Mouse (Mus musculus): Measurements from ENCODE around the gene Sympk. TPM values are rescaled to one million over a fixed set of nuclear protein-coding genes. Genes with fewer than 3 reads are reported as not detected.
A peak's percentile ranks its signal among the peaks of the same experiment; 100 is the strongest.

Gene Sympk
- polyA plus RNA-seq, 1 experiment from 2014 or later: 29.6 TPM

DNA sequence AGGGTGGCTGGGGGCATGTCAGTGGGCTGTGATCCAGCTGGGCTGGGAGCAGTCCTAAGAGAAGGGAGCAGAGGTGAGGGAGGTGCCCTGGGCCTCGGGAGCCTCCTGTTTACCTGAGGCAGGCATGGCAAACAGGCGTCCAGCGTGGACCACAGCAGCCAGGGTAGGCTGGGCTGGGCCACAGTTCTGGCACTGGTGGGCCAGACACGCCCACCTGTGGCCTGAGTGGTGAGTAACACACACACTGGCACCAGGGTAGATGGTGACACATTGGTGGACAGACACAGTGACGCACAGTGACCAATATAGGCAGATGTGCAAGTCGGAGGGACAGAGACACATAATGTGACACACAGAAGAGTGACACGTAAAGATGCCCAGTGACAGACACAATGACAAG lies 13.6 kb upstream of the Sympk start:
- no peaks in the 10 kb centered on the region for H3K9me3 ChIP-seq
- no peak for ATAC-seq

DNA sequence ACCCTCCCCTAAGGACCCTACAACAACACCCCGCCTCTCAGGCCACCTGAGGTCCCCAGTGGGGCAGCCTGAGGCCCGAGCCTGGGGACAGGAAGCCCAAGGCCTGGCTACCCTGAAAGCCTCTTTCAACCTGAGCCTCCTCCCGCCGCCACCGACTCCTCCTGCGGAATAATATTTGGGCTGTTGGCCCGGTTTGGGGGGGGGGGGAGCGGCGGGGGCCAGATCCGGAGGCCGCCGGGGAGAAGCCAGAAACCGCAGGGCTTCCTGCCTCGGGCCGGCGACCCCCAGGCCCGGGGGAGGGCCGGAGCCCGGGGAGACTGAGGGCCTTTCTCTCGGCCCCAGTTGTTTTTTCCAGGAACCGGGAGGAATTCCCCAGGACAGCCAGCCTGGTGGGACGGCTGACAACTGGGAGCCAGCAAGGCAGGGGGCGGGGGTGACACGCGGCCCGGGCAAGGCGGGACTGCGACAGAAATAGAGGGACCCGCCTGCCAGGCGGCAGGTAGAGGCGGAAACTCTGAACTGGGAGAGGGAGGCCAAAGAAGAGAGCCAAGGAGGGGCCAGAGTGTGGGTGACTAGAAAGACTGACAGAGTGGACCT lies 12.1 kb upstream of the Sympk start:
- no peaks in the 10 kb centered on the region for H3K36me3 ChIP-seq
- H3K9me3 ChIP-seq: no peaks in the 10 kb centered on the region
- peak overlapping the region; percentile 60 for H3K9ac ChIP-seq
- 5% methylated on average over 30 of the region's 31 CpGs for WGBS
- peak overlapping the region; percentile 82 for H3K27ac ChIP-seq
- peak overlapping the region; percentile 35 for H3K4me3 ChIP-seq (replicated peaks)
- H3K4me1 ChIP-seq (replicated peaks): peaks cover 35% of the 10 kb centered on the region
- peak overlapping the region; percentile 78 for H3K4me2 ChIP-seq (replicated peaks)
- no peaks in the 10 kb centered on the region for H3K27me3 ChIP-seq (replicated peaks)
- ATAC-seq: peak; percentile 58

More for the DNA sequence above, 13.6 kb upstream of the Sympk start:
- Histone ChIP-seq H3K9ac (no peak overlapping the region), H3K27ac (no peak overlapping the region), H3K27me3 (replicated peaks) (no peaks in the 10 kb centered on the region), H3K36me3 (peaks cover 3% of the 10 kb centered on the region; the same call in 1 of the 2 replicates), H3K4me2 (replicated peaks) (no peak overlapping the region), H3K4me1 (replicated peaks) (peaks cover 48% of the 10 kb centered on the region), H3K4me3 (replicated peaks) (no peak overlapping the region)
- 75% methylated on average over 7 of the region's 7 CpGs for WGBS

DNA sequence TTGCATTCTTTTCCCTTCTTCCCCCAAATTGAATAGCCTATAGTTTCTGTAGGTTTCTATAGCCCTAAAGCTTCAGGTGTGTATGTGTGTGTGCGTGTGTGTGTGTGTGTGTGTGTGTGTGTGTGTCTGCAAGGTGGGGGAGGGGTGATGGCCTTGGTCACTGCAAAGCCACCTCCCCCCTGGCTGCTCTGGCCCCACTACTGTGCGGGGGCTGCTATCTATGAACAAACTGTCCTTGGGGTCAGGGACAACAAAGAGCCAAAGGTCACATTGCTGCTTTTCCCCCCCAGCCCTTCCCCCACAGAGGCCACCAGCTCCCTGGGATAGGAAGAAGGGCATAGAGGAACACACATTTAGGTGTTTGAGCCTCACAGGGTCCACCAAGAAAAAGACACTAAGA lies 11.3 kb upstream of the Sympk start:
- WGBS: 34% methylated on average over 2 of the region's 2 CpGs
- no peak for ATAC-seq
- peak overlapping the region; percentile 78 for H3K4me2 ChIP-seq (replicated peaks)

DNA sequence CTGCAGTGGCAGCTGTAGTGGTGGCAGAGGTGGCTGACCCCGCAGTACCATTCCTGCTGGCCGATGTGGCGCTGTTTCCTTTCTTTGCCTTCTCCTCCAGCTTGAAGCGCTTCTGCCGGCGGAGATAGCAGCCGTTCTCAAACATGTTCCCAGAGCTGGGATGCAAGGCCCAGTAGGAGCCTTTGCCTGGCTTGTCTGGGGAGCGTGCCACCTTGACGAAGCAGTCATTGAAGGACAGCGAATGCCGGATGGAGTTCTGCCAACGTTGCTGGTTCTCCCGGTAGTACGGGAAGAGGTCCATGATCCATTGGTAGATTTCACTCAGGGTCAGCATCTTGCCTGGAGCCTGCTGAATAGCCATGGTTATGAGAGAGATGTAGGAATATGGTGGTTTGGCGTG lies 9.7 kb upstream of the Sympk start:
- H3K9ac ChIP-seq: no peak overlapping the region
- 72% methylated on average over 15 of the region's 15 CpGs for WGBS
- no peak overlapping the region for H3K27ac ChIP-seq
- no peak overlapping the region for H3K4me2 ChIP-seq (replicated peaks)
- ATAC-seq: no peak
- H3K27me3 ChIP-seq (replicated peaks): no peaks in the 10 kb centered on the region
- no peaks in the 10 kb centered on the region for H3K36me3 ChIP-seq
- H3K9me3 ChIP-seq: no peaks in the 10 kb centered on the region
- H3K4me3 ChIP-seq (replicated peaks): no peak overlapping the region
- H3K4me1 ChIP-seq (replicated peaks): peaks cover 21% of the 10 kb centered on the region

More for the DNA sequence above, 11.3 kb upstream of the Sympk start:
- Histone ChIP-seq H3K27ac (no peak overlapping the region), H3K4me1 (replicated peaks) (peaks cover 28% of the 10 kb centered on the region), H3K36me3 (no peaks in the 10 kb centered on the region), H3K4me3 (replicated peaks) (no peak overlapping the region), H3K9me3 (no peaks in the 10 kb centered on the region), H3K9ac (no peak overlapping the region), H3K27me3 (replicated peaks) (no peaks in the 10 kb centered on the region)

DNA sequence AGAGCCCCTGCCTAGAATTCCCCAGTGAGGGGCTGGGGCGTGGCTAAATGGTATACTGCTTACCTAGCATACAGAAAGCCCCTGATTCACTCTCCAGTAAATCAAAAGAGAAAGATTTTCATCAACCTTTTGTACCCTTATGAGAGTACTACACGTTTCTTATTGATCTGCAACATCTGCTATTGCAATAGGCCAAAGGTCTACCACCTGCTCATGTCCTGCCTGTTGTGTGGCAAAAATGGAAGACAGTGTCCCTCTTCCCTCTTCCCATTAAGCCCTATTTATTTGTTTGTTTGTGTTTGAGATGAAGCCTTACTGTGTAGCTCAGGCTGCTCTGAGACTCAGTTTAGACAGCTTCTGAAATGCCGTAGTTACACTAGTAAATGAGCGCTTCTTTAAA lies 8.1 kb upstream of the Sympk start:
- Histone ChIP-seq H3K4me3 (replicated peaks) (no peak overlapping the region), H3K36me3 (no peaks in the 10 kb centered on the region)
- 88% methylated on average over 4 of the region's 4 CpGs for WGBS

DNA sequence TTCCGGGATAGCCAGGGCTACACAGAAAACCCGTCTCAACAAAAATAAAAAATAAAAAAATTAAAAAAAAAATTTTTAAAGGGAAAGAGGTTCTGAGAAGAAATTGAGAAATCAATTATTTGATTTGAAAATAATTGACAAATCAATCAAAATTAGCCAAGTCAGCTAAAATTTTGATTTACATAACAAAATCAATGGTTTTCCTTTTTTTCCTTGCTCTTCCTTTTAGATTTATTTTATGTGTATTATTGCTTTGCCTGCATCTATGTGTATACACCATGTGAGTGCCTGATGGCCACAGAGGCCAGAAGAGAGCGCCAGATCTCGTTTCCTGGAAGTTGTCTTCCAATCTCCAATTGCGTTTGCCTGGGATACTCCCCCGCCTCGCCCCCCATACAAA lies 6.3 kb upstream of the Sympk start:
- H3K4me1 ChIP-seq (replicated peaks): peaks cover 5% of the 10 kb centered on the region; the same call in 1 of the 2 replicates
- 0 out of 2 replicates have a peak, but pooled peaks cover 22% of the 10 kb centered on the region for H3K27me3 ChIP-seq (replicated peaks)
- H3K9ac ChIP-seq: no peak overlapping the region
- 86% methylated on average over 7 of the region's 7 CpGs for WGBS
- H3K36me3 ChIP-seq: no peaks in the 10 kb centered on the region
- ATAC-seq: no peak
- H3K27ac ChIP-seq: no peak overlapping the region
- no peak overlapping the region for H3K4me2 ChIP-seq (replicated peaks)
- H3K9me3 ChIP-seq: no peaks in the 10 kb centered on the region
- no peak overlapping the region for H3K4me3 ChIP-seq (replicated peaks)

More for the DNA sequence above, 8.1 kb upstream of the Sympk start:
- no peak overlapping the region for H3K4me2 ChIP-seq (replicated peaks)
- no peak overlapping the region for H3K27ac ChIP-seq
- H3K4me1 ChIP-seq (replicated peaks): peaks cover 16% of the 10 kb centered on the region
- H3K9me3 ChIP-seq: no peaks in the 10 kb centered on the region
- ATAC-seq: no peak
- no peak overlapping the region for H3K9ac ChIP-seq
- H3K27me3 ChIP-seq (replicated peaks): 0 out of 2 replicates have a peak, but pooled peaks cover 8% of the 10 kb centered on the region

DNA sequence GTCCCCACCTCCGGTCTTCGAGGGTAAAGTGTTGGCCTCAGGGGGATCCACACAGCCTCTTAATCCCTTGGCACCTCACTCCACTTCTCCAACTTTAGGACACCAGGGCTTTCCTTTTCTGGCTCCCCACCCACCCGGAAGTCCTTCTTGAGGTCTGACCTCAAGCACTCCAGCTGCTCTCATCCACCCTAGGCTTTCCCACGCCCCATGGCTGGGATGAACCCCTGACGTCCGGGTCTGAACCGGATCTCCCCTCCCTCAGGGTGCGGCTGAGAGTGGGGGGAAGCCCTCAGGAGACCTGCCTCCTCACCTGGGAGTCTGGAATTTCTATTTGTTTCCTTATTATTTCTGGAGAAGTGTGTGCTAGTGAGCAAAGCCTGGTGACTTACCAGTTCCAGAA lies 3.1 kb upstream of the Sympk start:
- ATAC-seq: no peak
- peaks cover 28% of the 10 kb centered on the region for H3K27me3 ChIP-seq (replicated peaks)
- peak overlapping the region; percentile 13; the same call in 1 of the 2 replicates for H3K27ac ChIP-seq
- WGBS: 12% methylated on average over 8 of the region's 8 CpGs
- peaks cover 14% of the 10 kb centered on the region for H3K4me1 ChIP-seq (replicated peaks)
- H3K9me3 ChIP-seq: no peaks in the 10 kb centered on the region
- no peaks in the 10 kb centered on the region for H3K36me3 ChIP-seq
- peak overlapping the region; percentile 4; the same call in 1 of the 2 replicates for H3K4me3 ChIP-seq (replicated peaks)
- no peak overlapping the region for H3K9ac ChIP-seq
- H3K4me2 ChIP-seq (replicated peaks): peak overlapping the region; percentile 58

DNA sequence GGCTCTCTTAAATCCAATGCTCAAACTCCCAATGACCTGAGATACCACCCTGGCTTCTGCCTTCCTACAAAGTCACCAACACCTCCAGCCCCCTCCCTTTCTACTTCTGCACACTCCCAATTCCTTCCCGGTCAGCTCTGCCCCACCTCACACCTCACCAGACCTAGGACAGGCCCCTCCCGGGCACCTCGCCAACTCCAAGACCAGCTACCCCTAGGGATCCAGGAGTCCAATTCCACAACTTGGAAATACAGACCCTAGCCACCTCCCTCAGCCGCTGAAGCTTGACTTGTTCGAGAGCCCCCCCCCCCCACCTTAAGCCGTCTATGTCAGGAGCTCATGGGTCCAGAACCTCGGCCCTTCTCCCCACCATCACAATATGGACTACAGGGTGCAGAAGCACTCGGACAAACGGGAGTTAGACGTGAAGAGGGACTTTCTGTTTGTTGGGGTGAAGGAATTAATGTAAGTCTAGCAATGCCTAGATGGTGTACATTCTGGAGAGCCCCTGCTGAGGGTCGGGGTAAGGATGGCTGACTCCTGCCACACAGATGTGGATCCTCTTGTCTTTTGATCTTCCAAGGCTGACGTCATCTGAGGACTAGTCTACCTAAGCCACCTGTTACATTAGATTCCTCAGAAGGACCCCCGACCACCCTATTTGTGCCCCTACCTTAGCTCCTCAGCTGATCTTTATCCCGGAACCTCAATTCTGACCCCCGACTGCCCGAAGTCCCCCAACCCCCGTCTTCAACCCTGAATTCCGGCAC lies 1.8 kb upstream of the Sympk start:
- Histone ChIP-seq H3K9ac (peak overlapping the region; percentile 58; the same call in 1 of the 2 replicates), H3K27me3 (replicated peaks) (peaks cover 28% of the 10 kb centered on the region), H3K4me1 (replicated peaks) (peaks cover 18% of the 10 kb centered on the region), H3K9me3 (no peaks in the 10 kb centered on the region), H3K36me3 (no peaks in the 10 kb centered on the region), H3K27ac (no peak overlapping the region), H3K4me2 (replicated peaks) (peak overlapping the region; percentile 58), H3K4me3 (replicated peaks) (peak overlapping the region; percentile 92)
- ATAC-seq: no peak
- 39% methylated on average over 18 of the region's 18 CpGs for WGBS

DNA sequence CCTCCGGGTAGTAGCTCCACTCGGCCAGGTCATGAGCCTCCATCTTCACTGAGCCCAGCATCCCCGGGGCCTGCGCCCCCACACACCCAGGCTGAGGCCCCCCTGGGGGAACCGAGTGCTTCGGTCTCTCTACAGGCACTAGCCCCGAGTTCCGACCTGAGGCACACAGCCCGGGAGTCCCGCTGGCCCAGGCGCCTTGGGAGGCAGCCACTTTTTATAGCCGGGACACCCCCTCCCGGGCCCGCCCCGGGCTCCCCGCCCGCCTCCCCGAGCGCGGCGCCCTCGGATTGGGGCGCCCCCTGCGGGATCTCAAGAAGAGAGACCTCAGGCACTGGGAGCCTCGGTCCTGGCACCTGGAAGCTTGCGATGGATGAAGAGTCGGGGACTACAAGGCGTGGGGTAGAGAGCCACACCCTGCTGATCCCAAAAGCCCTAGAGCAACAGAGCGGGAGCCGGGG lies 791 bp upstream of the Sympk start, which contains the start of gene Foxa3:
Gene Foxa3 (minus strand): TSS at position 182 of the 458 bp plus-strand sequence.
- Histone ChIP-seq H3K27me3 (replicated peaks) (peaks cover 28% of the 10 kb centered on the region), H3K4me1 (replicated peaks) (peaks cover 18% of the 10 kb centered on the region), H3K36me3 (no peaks in the 10 kb centered on the region), H3K4me2 (replicated peaks) (peak within 1 kb of the TSS; percentile 76), H3K9ac (peak within 1 kb of the TSS; percentile 90), H3K27ac (peak within 1 kb of the TSS; percentile 69; the same call in 1 of the 2 replicates), H3K9me3 (no peaks in the 10 kb centered on the region), H3K4me3 (replicated peaks) (peak within 1 kb of the TSS; percentile 92)
- 2% methylated on average over 28 of the region's 30 CpGs for WGBS
- peak; percentile 73 for ATAC-seq

DNA sequence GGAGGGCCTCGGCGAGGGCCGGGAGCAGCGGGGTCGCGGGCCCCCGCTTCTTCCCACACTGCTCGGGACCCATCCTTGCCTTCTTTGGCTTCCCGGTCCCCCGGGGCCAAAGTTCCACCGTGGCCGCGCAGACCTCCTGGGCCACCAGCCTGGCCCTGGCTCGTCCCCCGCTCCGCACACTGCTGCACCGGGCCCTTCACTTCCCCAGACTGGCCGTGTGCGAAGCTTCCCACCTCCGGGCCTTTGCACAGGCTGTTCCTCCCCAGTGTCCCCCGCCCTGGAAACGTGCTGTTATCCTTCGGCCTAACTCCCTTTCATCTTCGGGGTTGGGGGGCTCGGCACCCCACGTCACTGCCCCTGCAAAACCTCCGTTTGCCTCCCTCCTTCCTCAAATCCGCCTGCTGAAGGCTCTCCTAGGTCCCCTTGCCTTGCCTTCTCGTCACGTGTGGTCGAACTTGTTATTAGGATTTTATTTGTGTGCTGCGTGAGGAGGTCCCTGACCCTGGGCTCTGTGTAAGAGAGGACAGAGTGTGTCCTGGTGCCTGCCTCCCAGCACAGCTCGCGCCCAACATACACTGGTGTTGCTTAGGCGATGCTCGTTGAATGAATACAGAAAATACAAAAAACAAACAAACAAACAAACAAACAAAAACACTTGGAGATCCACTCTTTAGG lies 541 bp downstream of the Sympk start:
- Histone ChIP-seq H3K9ac (peak overlapping the region; percentile 90), H3K36me3 (peaks cover 4% of the 10 kb centered on the region), H3K4me3 (replicated peaks) (peak overlapping the region; percentile 92), H3K27ac (peak overlapping the region; percentile 69), H3K27me3 (replicated peaks) (peaks cover 28% of the 10 kb centered on the region), H3K4me1 (replicated peaks) (peaks cover 18% of the 10 kb centered on the region), H3K9me3 (no peaks in the 10 kb centered on the region), H3K4me2 (replicated peaks) (peak overlapping the region; percentile 76)
- under 1% methylated on average over 35 of the region's 36 CpGs for WGBS
- ATAC-seq: peak; percentile 53

DNA sequence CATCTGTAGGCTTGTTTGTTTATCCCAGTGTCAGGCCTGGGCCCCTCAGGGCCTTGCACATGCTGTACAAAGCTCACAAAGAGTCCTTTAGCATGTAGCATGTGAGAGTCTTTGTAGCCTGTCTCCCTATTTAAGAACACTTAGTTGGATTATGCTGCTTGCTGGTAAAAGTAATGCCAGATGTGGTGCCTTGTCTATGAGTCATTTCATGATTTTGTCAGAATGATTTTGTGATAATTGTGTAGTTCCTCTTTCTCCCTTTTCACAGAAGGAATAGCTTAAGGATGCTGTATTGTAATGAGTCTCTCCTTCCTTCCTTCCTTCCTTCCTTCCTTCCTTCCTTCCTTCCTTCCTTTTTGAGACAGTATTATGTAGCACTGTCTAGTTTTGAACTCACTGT lies 3.9 kb downstream of the Sympk start:
- Histone ChIP-seq H3K36me3 (peaks cover 32% of the 10 kb centered on the region), H3K4me3 (replicated peaks) (no peak overlapping the region), H3K9ac (no peak overlapping the region), H3K27ac (no peak overlapping the region), H3K27me3 (replicated peaks) (peaks cover 5% of the 10 kb centered on the region), H3K4me1 (replicated peaks) (peaks cover 14% of the 10 kb centered on the region), H3K4me2 (replicated peaks) (no peak overlapping the region), H3K9me3 (no peaks in the 10 kb centered on the region)
- ATAC-seq: no peak

DNA sequence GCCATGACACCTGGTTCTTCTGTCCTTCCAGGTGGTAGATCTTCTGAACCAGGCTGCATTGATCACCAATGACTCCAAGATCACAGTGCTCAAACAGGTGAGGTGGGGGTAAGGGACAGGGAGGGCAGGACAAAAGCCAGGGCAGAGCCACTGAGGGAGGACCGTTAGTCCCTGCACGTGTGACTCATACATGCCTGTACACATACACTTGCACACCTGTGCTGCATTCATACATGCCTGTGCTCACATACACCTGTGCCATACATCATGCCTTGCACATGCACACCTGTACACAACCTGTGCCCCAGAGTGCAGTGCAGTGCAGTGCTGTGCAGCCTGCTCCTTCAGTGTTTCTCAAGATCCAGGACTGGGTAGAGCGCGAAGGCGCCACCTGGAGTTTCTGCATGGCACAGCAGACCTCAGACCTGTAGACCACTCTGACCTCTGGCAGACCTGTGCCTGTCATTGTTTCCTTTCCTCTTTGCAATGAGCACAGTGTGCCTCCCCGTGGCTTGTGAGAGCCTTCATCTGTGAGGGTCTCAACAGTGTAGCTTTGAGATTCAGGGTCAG lies 5.0 kb downstream of the Sympk start:
- Histone ChIP-seq H3K4me3 (replicated peaks) (no peak overlapping the region), H3K9ac (no peak overlapping the region), H3K27ac (no peak overlapping the region), H3K9me3 (no peaks in the 10 kb centered on the region), H3K36me3 (peaks cover 35% of the 10 kb centered on the region), H3K27me3 (replicated peaks) (no peaks in the 10 kb centered on the region), H3K4me1 (replicated peaks) (peaks cover 9% of the 10 kb centered on the region), H3K4me2 (replicated peaks) (no peak overlapping the region)
- 60% methylated on average over 6 of the region's 6 CpGs for WGBS
- peak; percentile 24 for ATAC-seq

Measured in intestine, embryonic 15.5 days (tissue).